Mouse (Mus musculus) liver, embryonic 16.5 days (tissue): ENCODE measurements around the gene Pheta2. TPM values are rescaled to one million over a fixed set of nuclear protein-coding genes. Genes with fewer than 3 reads are reported as not detected.

Experiments
- ATAC-seq: fragments of 200-750 bp; cut with Nextera tagmentation; 2 replicates; pipeline ENCODE4 v1.8.0; 2017; ENCODE audit warnings: low read depth, mild to moderate bottlenecking, moderate number of reproducible peaks, moderate library complexity
- H3K27ac ChIP-seq: fragments of 300-500 bp; sonication (generic); 2 replicates; pipeline ENCODE4 v1.5.1; 2014; ENCODE audit warnings: mild to moderate bottlenecking, low read length
- H3K27me3 ChIP-seq: fragments of 300-500 bp; sonication (generic); 2 replicates; pipeline ENCODE4 v1.6.1; 2014; ENCODE audit warnings: low read depth, low read length, mixed read lengths; ENCODE audit not compliant: control insufficient read depth, insufficient read depth
- H3K36me3 ChIP-seq: fragments of 300-500 bp; sonication (generic); 2 replicates; pipeline ENCODE4 v1.6.1; 2014; ENCODE audit warnings: mild to moderate bottlenecking; ENCODE audit not compliant: control insufficient read depth, insufficient read depth
- H3K4me1 ChIP-seq: fragments of 300-500 bp; sonication (generic); 2 replicates; pipeline ENCODE4 v1.6.1; 2014; ENCODE audit warnings: low read depth, low read length, mixed read lengths; ENCODE audit not compliant: control insufficient read depth
- H3K4me2 ChIP-seq: fragments of 300-500 bp; sonication (generic); 2 replicates; pipeline ENCODE4 v1.6.1; 2014; ENCODE audit warnings: low read depth, low read length, mixed read lengths
- H3K4me3 ChIP-seq: fragments of 300-500 bp; sonication (generic); 2 replicates; pipeline ENCODE4 v1.5.1; 2014; ENCODE audit warnings: low read depth, mild to moderate bottlenecking, low read length
- H3K9ac ChIP-seq: fragments of 300-500 bp; sonication (generic); 2 replicates; pipeline ENCODE4 v1.6.1; 2014; ENCODE audit warnings: low read depth, low read length
- H3K9me3 ChIP-seq: fragments of 300-500 bp; sonication (generic); replicated peaks from 2 replicates; pipeline ENCODE4 v1.6.1; 2016; ENCODE audit warnings: low read length; ENCODE audit not compliant: control insufficient read depth
- WGBS: fragments of 180-500 bp; shearing (Covaris S2); extraction: QIAGEN DNeasy Blood & Tissue Kit; methylation state at CpG from one replicate; pipeline ENCODE4 v1.1.7; 2014; ENCODE audit not compliant: insufficient replicate concordance; 5-methylcytosine and 5-hydroxymethylcytosine counted together
- polyA plus RNA-seq: library from polyadenylated mRNA; unstranded; fragments of >200 nt; fragmentation: Nextera tagmentation; extraction: Ambion mirVana; gene quantifications from 2 replicates; pipeline ENCODE4 v1.2.1, GENCODE M21; 2015

The Pheta2 gene
- polyA plus RNA-seq, 1 experiment from 2014 or later = 43.4 TPM

DNA sequence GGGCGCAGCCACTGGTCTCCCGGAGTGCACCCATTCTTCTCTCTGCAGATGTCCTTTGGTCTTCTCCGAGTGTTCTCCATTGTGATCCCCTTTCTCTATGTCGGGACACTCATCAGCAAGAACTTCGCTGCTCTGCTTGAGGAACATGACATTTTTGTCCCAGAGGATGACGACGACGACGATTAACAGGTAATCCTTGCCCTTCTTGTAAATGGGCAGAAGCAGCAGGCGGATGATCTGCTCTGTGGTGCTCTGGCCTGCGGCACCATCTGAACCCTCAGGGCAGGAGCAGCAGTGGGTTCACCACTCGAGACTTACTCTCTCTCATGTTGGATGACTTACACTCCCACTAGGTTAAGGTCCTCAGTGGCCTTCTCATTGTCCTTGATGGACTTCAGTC is 9.1 kb downstream of the Pheta2 start:
- Histone ChIP-seq H3K9me3 (no peaks in the 10 kb centered on the region), H3K27ac (peak overlapping the region; percentile 19; the same call in 1 of the 2 replicates), H3K9ac (no peak overlapping the region), H3K4me2 (peak overlapping the region; percentile 74; the same call in 1 of the 2 replicates), H3K27me3 (no peaks in the 10 kb centered on the region), H3K4me3 (no peak overlapping the region), H3K4me1 (peaks cover 83% of the 10 kb centered on the region), H3K36me3 (peaks cover 42% of the 10 kb centered on the region)
- WGBS = 90% methylated on average over 12 of the region's 12 CpGs
- no peak for ATAC-seq

GRCm38 (mm10) chr15:82348258-82348998 is 9.7 kb downstream of the Pheta2 start:
- 71% methylated on average over 8 of the region's 8 CpGs for WGBS
- Histone ChIP-seq H3K27ac (peak overlapping the region; percentile 36), H3K4me1 (peaks cover 83% of the 10 kb centered on the region), H3K9me3 (no peaks in the 10 kb centered on the region), H3K4me2 (no peak overlapping the region), H3K36me3 (peaks cover 39% of the 10 kb centered on the region), H3K4me3 (no peak overlapping the region), H3K9ac (no peak overlapping the region), H3K27me3 (no peaks in the 10 kb centered on the region)
- ATAC-seq = no peak

DNA sequence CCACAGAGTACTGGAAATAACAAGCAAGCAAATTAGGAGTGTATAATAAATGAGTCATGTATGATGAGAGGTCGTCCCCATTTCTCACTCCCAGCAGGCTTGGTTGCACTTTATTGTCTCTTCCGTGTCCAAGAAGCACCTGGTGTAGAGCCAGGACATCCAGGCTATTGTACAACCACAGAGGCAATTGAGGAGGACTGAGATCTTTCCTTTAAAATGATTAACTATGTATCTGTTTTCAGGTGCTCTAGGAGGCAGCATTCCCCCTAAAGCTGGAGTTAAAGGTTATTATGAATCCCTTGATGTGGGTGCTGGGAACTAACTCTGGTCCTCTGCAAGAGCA is 10.2 kb downstream of the Pheta2 start:
- 87% methylated on average over 2 of the region's 2 CpGs for WGBS
- Histone ChIP-seq H3K27me3 (no peaks in the 10 kb centered on the region), H3K4me1 (peaks cover 78% of the 10 kb centered on the region), H3K4me2 (no peak overlapping the region), H3K9ac (no peak overlapping the region), H3K9me3 (no peaks in the 10 kb centered on the region), H3K36me3 (peaks cover 35% of the 10 kb centered on the region), H3K4me3 (no peak overlapping the region), H3K27ac (peak overlapping the region; percentile 3; the same call in 1 of the 2 replicates)
- ATAC-seq = no peak

DNA sequence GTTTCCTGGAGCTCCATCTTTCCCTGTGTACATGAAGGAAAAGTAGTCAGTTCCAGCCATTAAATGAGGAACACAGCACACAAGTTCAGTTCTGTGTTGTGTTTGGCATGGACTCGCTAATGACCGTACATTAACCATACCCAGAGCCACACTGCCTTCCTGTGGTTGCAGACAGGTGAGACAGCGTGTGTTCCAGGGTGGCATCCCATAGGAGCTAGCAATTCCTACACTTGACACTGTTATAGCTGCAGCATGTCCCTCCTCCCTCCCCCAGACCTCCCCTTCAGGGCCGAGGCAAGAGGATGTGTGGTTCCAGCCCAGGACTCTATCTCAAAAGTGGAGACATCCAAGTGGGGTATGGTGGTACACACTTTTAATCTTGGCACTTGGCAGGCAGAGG is 11.6 kb downstream of the Pheta2 start:
- ATAC-seq = no peak
- peaks cover 32% of the 10 kb centered on the region for H3K36me3 ChIP-seq
- H3K9me3 ChIP-seq = no peaks in the 10 kb centered on the region
- H3K27me3 ChIP-seq = no peaks in the 10 kb centered on the region
- H3K4me3 ChIP-seq = no peak overlapping the region
- no peak overlapping the region for H3K4me2 ChIP-seq
- peaks cover 73% of the 10 kb centered on the region for H3K4me1 ChIP-seq
- WGBS = 68% methylated on average over 4 of the region's 4 CpGs
- peak overlapping the region; percentile 13 for H3K27ac ChIP-seq
- H3K9ac ChIP-seq = no peak overlapping the region

DNA sequence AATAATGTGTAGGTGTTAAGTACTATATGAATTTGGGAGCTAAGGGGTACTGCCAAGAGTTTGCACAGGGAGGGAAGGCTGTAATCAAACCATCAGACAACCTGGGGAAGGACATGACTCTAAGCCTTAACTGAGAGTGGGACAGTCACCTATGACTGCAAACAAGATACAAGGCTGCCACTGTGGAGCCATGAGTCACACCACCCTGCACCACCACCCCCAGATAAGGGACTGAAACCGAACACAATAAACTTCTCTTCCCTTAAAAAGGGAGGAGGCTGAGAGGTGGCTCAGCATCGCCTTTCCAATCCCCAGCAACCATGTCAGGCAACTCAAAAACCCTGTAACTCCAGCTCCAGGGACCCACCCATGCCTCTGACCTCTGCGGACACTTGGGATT is 12.7 kb downstream of the Pheta2 start:
- Histone ChIP-seq H3K4me1 (peaks cover 74% of the 10 kb centered on the region), H3K4me3 (peak overlapping the region; percentile 11), H3K27me3 (no peaks in the 10 kb centered on the region), H3K36me3 (peaks cover 31% of the 10 kb centered on the region), H3K27ac (peak overlapping the region; percentile 13), H3K9me3 (no peaks in the 10 kb centered on the region), H3K9ac (peak overlapping the region; percentile 32), H3K4me2 (peak overlapping the region; percentile 94)
- ATAC-seq = no peak
- WGBS = 28% methylated on average over 3 of the region's 3 CpGs

GRCm38 (mm10) chr15:82353078-82353744 is 14.5 kb downstream of the Pheta2 start:
- 14% methylated on average over 14 of the region's 14 CpGs for WGBS
- Histone ChIP-seq H3K9ac (peak overlapping the region; percentile 90), H3K27me3 (no peaks in the 10 kb centered on the region), H3K4me3 (peak overlapping the region; percentile 85), H3K36me3 (peaks cover 27% of the 10 kb centered on the region), H3K9me3 (no peaks in the 10 kb centered on the region), H3K4me2 (peak overlapping the region; percentile 94), H3K27ac (peak overlapping the region; percentile 83), H3K4me1 (peaks cover 57% of the 10 kb centered on the region)
- no peak for ATAC-seq

DNA sequence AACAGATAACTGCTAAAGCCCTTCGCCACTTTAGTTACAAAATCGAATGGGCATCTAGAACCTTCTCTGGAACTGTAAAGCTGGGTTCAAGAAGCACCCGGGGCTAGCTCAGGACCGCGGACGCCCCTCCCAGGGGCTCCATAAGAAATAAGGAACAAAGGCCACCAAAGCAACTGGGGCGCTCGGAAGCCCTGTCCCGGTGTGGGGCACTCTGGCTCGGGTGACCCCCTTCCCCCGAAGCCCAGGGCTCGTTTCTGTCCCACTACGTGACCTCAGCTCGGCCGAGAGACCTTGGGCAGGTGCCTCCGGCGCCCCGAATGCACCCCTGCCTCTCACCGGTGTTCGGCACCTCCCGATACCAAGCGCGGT is 15.0 kb downstream of the Pheta2 start:
- under 1% methylated on average over 23 of the region's 23 CpGs for WGBS
- Histone ChIP-seq H3K27ac (peak overlapping the region; percentile 83), H3K9me3 (no peaks in the 10 kb centered on the region), H3K9ac (peak overlapping the region; percentile 90), H3K4me2 (peak overlapping the region; percentile 94), H3K4me3 (peak overlapping the region; percentile 85), H3K4me1 (peaks cover 52% of the 10 kb centered on the region), H3K36me3 (peaks cover 22% of the 10 kb centered on the region), H3K27me3 (no peaks in the 10 kb centered on the region)
- ATAC-seq = peak; percentile 10

DNA sequence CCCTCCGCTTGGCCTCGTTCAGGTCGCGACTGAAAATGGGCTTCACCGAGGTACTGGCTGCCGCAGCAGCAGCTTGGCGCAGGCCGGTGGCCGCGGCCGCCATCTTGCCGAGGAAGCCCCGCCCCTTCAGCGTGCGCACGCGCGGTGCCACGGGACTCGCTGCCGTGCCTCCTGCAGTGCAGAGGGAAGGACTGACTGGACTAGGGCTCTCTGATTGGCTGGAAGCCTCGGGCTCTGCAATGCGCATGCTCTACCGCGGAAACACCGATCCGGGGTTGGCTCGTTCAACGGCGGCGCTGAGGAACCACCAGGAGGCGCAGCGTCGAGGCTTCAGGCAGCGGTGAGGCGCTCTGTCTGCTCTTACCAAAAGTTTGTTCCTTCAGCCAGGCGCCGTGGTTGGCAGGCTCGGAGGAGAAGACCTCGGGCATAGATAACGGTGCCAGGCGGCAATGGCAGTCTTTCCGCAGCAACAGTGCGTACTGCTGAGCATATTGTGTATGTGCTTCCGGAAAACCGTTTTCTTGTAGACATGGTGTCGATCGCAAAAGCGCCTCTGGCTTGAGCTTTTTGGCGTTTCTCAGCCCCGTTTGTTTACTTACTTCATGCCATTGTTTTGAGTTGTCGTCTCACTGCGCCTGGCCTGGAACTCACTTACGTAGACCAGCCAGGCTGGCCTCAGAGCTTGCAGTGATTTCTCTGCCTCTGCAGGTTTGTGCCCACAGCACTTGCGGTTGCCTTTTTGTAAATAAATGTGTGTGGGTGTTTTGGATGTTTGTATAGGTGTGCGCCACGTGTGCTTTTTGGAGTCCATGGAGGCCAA is 15.6 kb downstream of the Pheta2 start, which contains the start of gene Ndufa6:
TSS of gene Ndufa6 (minus strand) at position 197 of the 820 bp plus-strand sequence.
- Histone ChIP-seq H3K4me3 (peak within 1 kb of the TSS; percentile 85), H3K4me2 (peak within 1 kb of the TSS; percentile 97), H3K9ac (peak within 1 kb of the TSS; percentile 90), H3K36me3 (peaks cover 16% of the 10 kb centered on the region), H3K27me3 (no peaks in the 10 kb centered on the region), H3K9me3 (no peaks in the 10 kb centered on the region), H3K27ac (peak within 1 kb of the TSS; percentile 97), H3K4me1 (peaks cover 47% of the 10 kb centered on the region)
- peak; percentile 99 for ATAC-seq
- 2% methylated on average over 50 of the region's 57 CpGs for WGBS
